Mouse (Mus musculus) left cerebral cortex, adult 11 months (tissue): ENCODE results near the gene Ccndbp1.
"Not testable (repeated sequence)": the region's sequence is repeated elsewhere in the genome, so short reads cannot be mapped to it uniquely, and the experiment has no call there.

Experiments used
- DNase-seq: peaks from one replicate; pipeline ENCODE4 v3.0.0; 2022; ENCODE audit warnings: low spot score

Ccndbp1 gene

DNA sequence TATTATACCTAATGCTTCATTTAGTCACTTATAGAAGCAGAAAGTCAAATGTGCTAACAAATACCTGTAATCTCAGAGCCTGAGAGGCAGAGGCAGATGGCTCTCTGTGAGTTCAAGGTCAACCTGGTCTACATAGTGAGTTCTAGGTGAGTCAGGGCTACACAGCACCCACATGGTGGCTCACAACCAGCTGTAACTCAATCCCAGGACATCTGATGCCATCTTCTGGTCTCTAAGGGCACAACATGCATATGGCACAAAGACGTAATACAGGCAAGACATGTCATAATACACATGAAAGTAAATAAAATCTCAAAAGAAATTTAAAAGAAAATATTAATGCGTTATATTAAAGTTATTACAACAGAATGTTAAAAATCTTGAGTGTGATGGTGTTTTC lies 4.6 kb upstream of the Ccndbp1 start:
- no peak for DNase-seq

- no peak for DNase-seq
Measured at GRCm38 (mm10) chr2:121004018-121004811, 4.0 kb upstream of the Ccndbp1 start.

GRCm38 (mm10) chr2:121006986-121007385 lies 1.2 kb upstream of the Ccndbp1 start:
- no peak for DNase-seq

DNA sequence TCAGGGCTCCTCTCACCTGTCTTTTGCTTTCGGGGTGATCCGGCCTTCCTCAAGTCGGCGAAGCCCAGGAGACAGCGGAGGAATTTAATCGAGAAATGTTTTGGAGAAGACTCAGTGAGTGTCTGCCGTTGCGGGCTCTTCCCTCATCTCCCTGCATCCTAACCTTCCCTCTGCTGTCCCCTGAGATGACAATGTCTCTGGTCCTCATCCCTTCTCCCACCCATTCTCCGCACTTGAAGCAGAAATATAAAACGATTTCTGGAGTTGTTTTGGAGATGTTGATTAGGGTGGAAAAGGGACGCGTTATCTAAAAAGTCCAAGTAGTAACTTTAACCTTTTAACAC lies 433 bp downstream of the Ccndbp1 start:
- no peak for DNase-seq

DNA sequence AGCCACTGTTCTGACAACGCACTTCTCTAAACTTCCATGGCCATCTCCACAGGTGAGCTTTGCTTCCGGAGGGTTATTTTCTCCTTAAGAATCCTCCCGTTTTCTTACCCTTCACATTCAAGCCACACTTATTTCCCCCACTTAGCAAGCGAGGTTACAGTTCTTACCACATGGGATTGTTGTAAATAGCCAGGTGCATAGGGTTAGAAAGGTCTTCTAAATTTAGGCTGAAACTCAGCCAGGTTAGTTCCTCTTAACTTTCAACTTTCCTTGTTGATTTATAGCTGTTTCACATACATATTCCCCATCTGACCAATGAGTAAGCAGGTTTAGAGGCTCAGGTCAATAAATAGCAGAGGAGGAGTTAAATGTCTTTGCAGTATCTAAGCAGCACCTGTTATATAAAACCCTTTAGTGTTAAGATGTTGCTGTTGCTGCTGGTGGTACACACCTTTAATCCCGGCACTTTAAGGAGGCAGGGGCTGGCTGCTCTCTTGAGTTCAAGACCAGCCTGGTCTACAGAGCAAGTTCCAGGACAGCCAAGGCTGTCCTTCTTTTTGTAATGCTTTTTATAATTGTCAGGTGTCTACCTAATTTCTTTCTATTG lies 971 bp downstream of the Ccndbp1 start:
- DNase-seq: no peak

DNA sequence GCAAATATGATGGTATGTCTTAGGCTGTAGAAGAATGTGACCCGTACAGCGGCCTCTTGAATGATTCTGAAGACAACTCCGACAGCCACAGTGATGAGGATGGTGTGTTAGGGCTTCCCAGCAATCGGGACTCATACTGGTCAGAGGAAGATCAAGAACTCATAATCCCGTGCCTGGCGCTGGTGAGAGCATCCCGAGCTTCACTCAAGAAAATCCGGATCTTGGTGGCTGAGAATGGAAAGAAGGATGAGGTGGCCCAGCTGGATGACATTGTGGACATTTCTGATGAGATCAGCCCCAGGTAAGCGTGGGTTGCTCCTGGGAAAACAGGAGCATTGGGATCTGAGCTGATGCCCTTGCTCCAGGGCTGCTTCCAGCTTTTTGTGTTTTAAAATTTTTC lies 4.5 kb downstream of the Ccndbp1 start:
- no peak for DNase-seq

DNA sequence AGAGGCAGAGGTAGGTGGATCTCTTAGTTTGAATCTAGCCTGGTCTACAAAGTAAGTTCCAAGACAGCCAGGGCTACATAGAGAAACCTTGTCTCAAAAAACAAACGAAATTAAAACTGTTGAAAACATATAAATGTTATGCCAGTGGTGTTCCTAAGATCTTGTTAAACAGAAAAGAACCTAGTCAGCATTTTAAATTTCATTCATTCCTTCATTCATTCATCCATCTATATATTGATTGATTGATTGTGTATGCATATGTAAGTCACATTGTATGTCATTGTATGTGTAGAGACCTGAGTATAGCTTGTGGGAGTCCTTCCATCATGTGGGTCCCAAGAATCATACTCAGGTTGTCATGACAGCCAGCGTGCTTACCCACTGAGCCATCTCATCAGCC lies 7.3 kb downstream of the Ccndbp1 start:
- DNase-seq: no peak

DNA sequence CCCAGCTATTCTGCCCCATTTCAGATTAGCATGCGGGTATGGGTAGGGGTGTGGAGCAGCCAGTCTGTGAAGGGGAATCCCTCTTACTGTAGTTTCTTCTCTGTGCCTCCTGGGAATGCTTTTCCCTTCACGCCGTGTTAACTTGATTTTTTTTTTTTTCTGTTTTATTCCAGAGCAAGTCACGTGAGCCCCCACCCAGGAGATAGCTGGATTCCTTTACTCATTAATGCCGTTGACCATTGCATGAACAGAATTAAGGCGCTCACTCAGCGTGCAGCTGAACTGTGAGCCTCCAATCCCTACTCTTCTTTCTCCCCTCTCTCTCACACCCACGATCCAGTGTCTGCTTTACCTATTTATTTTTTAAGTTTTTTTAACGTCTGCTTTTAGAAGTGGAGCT lies 8.0 kb downstream of the Ccndbp1 start:
- no peak for DNase-seq

- DNase-seq: no peak
Measured at GRCm38 (mm10) chr2:121017151-121017550, 8.9 kb downstream of the Ccndbp1 start.

GRCm38 (mm10) chr2:121022918-121023317 lies 14.7 kb downstream of the Ccndbp1 start:
- DNase-seq: no peak

GRCm38 (mm10) chr2:121036733-121037341 lies 28.6 kb downstream of the Ccndbp1 start, which contains the start of gene Epb42:
TSS of gene Epb42 (minus strand) at chr2:121037072.
- DNase-seq: no peak

GRCm38 (mm10) chr2:121038851-121039250 lies 30.6 kb downstream of the Ccndbp1 start:
- not testable (repeated sequence) for DNase-seq

DNA sequence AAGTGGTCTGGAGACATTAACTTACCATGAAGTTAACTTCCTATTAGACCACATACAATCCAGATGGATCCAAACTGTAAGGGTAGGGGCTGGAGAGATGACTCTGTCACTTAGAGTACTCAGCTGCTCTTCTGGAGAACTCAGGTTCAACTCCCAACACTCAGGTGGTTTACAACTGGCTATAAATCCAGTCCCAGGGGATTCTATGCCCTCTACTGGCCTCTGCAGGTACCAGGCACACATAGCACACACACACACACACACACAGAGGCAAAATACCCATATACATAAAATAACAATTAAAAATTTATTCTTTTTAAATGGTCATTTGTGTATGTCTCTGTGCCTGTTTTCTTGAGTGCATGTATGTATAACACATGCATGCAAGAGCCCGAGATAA lies 31.2 kb downstream of the Ccndbp1 start:
- no peak for DNase-seq

DNA sequence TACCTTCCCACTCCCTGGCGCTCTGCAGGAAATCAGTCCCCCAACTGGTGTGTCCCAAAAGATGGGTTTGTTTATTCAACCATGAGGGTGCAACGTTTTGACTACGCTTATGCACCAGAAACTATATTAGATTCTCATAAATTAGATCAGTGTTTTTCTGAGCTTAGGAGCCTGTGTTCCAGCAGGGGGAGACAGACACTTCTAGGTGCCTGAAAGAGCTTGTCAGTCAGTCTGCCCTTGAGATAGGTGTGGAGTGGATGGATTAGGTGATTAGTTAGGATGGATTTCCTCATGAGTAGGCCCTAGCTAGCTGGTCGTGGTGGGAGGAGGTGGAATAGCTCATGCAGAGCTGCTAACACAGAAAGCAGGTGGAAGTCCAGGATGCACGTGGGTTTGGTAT lies 32.9 kb downstream of the Ccndbp1 start:
- DNase-seq: peak; percentile 4

GRCm38 (mm10) chr2:121045653-121046052 lies 37.5 kb downstream of the Ccndbp1 start:
- DNase-seq: no peak

GRCm38 (mm10) chr2:121052176-121052575 lies 44.0 kb downstream of the Ccndbp1 start:
- no peak for DNase-seq

DNA sequence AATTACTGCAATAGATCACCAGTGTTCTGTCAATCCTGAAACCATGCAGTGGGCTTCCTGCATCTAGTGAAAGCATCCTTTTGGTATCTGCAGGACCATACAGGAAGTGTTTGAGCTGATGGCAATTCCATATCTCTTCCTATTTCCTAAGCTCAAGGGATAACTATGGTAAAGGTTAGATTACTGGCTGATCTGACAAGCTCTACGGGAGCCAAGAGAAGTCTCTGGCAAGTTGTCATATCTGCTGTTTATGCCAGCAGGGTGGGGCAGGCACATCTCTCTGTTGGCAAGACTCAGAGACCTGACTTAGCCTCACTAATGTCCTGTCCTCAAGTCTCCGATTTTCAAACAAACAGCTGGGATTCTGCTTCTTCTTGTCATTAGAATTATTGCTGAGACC lies 45.9 kb downstream of the Ccndbp1 start:
- no peak for DNase-seq

GRCm38 (mm10) chr2:121055915-121056314 lies 47.7 kb downstream of the Ccndbp1 start:
- DNase-seq: no peak

DNA sequence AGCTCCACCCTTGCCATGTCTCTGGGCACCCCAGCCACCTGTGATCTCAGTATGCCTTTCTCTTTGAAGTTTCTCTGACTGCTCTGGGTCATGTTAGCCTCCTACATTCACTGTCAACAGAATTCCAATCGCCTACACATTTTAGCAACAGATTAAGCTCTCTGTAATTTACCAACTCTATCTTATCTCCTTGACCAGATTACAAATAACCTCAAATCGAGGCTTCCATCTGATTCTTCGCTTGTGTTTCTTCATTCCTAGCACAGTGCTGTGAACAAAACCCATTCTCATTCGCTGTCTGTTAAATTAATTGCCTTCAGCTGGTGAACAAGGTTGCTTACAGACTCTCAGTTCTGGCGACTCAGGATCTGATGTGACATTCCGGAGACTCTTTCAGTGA lies 49.8 kb downstream of the Ccndbp1 start:
- no peak for DNase-seq

GRCm38 (mm10) chr2:121061315-121061714 lies 53.1 kb downstream of the Ccndbp1 start:
- DNase-seq: no peak
